9 mouse cellular contexts compared by ENCODE assay signal in the genomic region with DNA sequence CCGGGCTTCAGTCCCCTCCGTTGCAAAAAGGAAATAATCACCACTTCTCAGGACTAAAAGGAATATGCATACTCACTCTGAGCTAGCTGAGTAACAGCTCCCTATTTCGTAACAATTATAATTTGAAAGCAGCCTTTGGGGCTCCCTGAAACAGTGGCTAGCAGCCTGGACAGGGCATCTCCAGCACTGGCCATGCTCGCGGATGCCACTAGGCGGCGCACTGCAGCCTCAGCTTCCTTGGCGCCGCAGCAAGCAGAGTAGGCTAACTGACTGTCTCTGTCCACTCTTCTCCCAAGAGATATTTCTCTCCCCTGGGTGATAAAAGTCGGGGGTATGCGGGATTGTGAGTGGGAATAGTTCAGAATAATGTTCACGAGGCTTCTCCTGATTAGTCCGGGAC. TPM values are rescaled to one million over a fixed set of nuclear protein-coding genes. Genes with fewer than 3 reads are reported as not detected.
DNase-seq lines count a peak whose midpoint lies in the region; ATAC-seq lines count a peak whose summit lies in the region.
"Had no signal": no experiment of that assay in that cellular context is flagged by ENCODE, and none has a peak within 500 bp of the region (broad histone marks: within the 10 kb centered on the region; RNA-seq: fewer than 3 reads in every experiment).

No protein-coding gene starts in this region.

- H3K4me2 ChIP-seq in midbrain, embryonic 14.5 days (ENCODE audit: low read length): no peak overlapping the region
- H3K4me2 ChIP-seq in midbrain, embryonic 13.5 days (replicated peaks): no peak overlapping the region
- no peak overlapping the region for H3K4me2 ChIP-seq in limb, embryonic 11.5 days (ENCODE audit: low read depth, severe bottlenecking)

- H3K27ac ChIP-seq in midbrain, embryonic 14.5 days (replicated peaks; ENCODE audit: low read depth, low read length): no peak overlapping the region
- H3K27ac ChIP-seq in midbrain, embryonic 13.5 days: no peak overlapping the region
- H3K27ac ChIP-seq in limb, embryonic 11.5 days (replicated peaks; ENCODE audit: low read depth, low read length): no peak overlapping the region

- no peaks in the 10 kb centered on the region for H3K9me3 ChIP-seq in midbrain, embryonic 14.5 days (ENCODE audit: control insufficient read depth, low read length)
- no peaks in the 10 kb centered on the region for H3K9me3 ChIP-seq in midbrain, embryonic 13.5 days
- no peaks in the 10 kb centered on the region for H3K9me3 ChIP-seq in limb, embryonic 11.5 days (ENCODE audit: control insufficient read depth, low read length)

- H3K4me1 ChIP-seq in midbrain, embryonic 14.5 days (ENCODE audit: control insufficient read depth, insufficient read depth, low read length): peaks cover 17% of the 10 kb centered on the region
- H3K4me1 ChIP-seq in midbrain, embryonic 13.5 days (replicated peaks): peaks cover 27% of the 10 kb centered on the region
- peaks cover 5% of the 10 kb centered on the region for H3K4me1 ChIP-seq in limb, embryonic 11.5 days (ENCODE audit: control insufficient read depth, insufficient read depth, low read length)

- no peaks in the 10 kb centered on the region for H3K36me3 ChIP-seq in midbrain, embryonic 14.5 days (ENCODE audit: control insufficient read depth, insufficient read depth, low read length)
- H3K36me3 ChIP-seq in midbrain, embryonic 13.5 days: no peaks in the 10 kb centered on the region
- no peaks in the 10 kb centered on the region for H3K36me3 ChIP-seq in limb, embryonic 11.5 days (ENCODE audit: control insufficient read depth, insufficient read depth, low read length)

- H3K9ac ChIP-seq in midbrain, embryonic 14.5 days (replicated peaks; ENCODE audit: low read length): no peak overlapping the region
- H3K9ac ChIP-seq in midbrain, embryonic 13.5 days (replicated peaks): no peak overlapping the region
- H3K9ac ChIP-seq in limb, embryonic 11.5 days (ENCODE audit: low read length): no peak overlapping the region

- peak; percentile 88 for DNase-seq in midbrain, embryonic 14.5 days
- DNase-seq in adipocyte (ENCODE audit: low spot score): peak; percentile 74
- peak; percentile 47 for DNase-seq in heart, postnatal 25 days (ENCODE audit: low spot score)
- DNase-seq in limb, embryonic 11.5 days (ENCODE audit: low spot score): peak; percentile 86
- DNase-seq in right cerebral cortex, adult 18-20 months: peak; percentile 65
- peak; percentile 66 to 81 for DNase-seq in urinary bladder, postnatal 36 days (ENCODE audit: low spot score in 2 of 2)

- ATAC-seq in midbrain, embryonic 14.5 days (ENCODE audit: low FRiP score, low TSS enrichment): no peak
- ATAC-seq in midbrain, embryonic 13.5 days: no peak
- ATAC-seq in common myeloid progenitor, adult 5-6 weeks (replicated peaks; ENCODE audit: low read depth, poor library complexity, severe bottlenecking): peak; percentile 69
- no peak for ATAC-seq in limb, embryonic 11.5 days (ENCODE audit: insufficient number of reproducible peaks, low FRiP score, low TSS enrichment, low read depth)

- H3K4me3 ChIP-seq in midbrain, embryonic 14.5 days (replicated peaks; ENCODE audit: low read depth, low read length): no peak overlapping the region
- no peak overlapping the region for H3K4me3 ChIP-seq in midbrain, embryonic 13.5 days (replicated peaks)
- no peak overlapping the region for H3K4me3 ChIP-seq in limb, embryonic 11.5 days (ENCODE audit: low read depth, low read length)

- WGBS in midbrain, embryonic 14.5 days: 2% methylated on average over 13 of the region's 13 CpGs
- WGBS in midbrain, embryonic 13.5 days: 4% methylated on average over 13 of the region's 13 CpGs
- WGBS in limb, embryonic 11.5 days: 3% methylated on average over 13 of the region's 13 CpGs

- H3K27me3 ChIP-seq in midbrain, embryonic 14.5 days (ENCODE audit: control insufficient read depth, insufficient read depth, low read length): peaks cover 33% of the 10 kb centered on the region
- H3K27me3 ChIP-seq in midbrain, embryonic 13.5 days: peaks cover 56% of the 10 kb centered on the region
- H3K27me3 ChIP-seq in limb, embryonic 11.5 days (ENCODE audit: control insufficient read depth, insufficient read depth, low read length): peaks cover 2% of the 10 kb centered on the region; the same call in 1 of the 2 replicates

- intact Hi-C loops in heart, postnatal 25 days (cut with DNase I): loop anchor here (1.0 kb wide), 2 partner anchors 56 to 217 kb away; no protein-coding TSS in a partner anchor

RNA-seq across cellular contexts. Expression of a gene that starts 3.6 kb away (rescaled TPM):
- 2.4 and 2.8 TPM in 2 replicates for polyA plus RNA-seq in midbrain, embryonic 14.5 days (2014; fragmentation: Nextera tagmentation; extraction: Ambion mirVana)
- polyA plus RNA-seq in midbrain, embryonic 13.5 days (2015; fragmentation: Nextera tagmentation; extraction: Ambion mirVana): 3.1 and 4.0 TPM in 2 replicates
- total RNA-seq in common myeloid progenitor, adult 5-6 weeks (2017): not detected in 2 replicates
- total RNA-seq in heart, postnatal 25 days (2021): 10 to 100 TPM; 15.2 to 18.4 TPM
- 10.2 and 10.6 TPM in 2 replicates for polyA plus RNA-seq in limb, embryonic 11.5 days (2014; fragmentation: Nextera tagmentation; extraction: Ambion mirVana)
- total RNA-seq: neutrophil, adult 5-6 weeks had no signal
